Mouse (Mus musculus) embryo, embryonic 10.5 days (tissue): ENCODE measurements around the gene Cxcl16.
A peak's percentile ranks its signal among the peaks of the same experiment; 100 is the strongest.

Source experiments
- DNase-seq: peaks from one replicate; pipeline ENCODE4 v3.0.0-alpha.2; 2015; ENCODE audit warnings: low spot score

Cxcl16 gene

GRCm38 (mm10) chr11:70412591-70412990 lies 47.2 kb downstream of the Cxcl16 start:
- no peak for DNase-seq

- no peak for DNase-seq
These were observed 49.5 kb downstream of the Cxcl16 start for GRCm38 (mm10) chr11:70410297-70410643.

- DNase-seq: peak; percentile 98
These were observed 50.0 kb downstream of the Cxcl16 start, which contains the start of gene Pelp1 for GRCm38 (mm10) chr11:70409594-70410296. TSS of gene Pelp1 (minus strand) at chr11:70410031.
